Mouse (Mus musculus) ES-Bruce4 (cell line): ENCODE data around the gene Pdgfb. TPM values are rescaled to one million over a fixed set of nuclear protein-coding genes. Genes with fewer than 3 reads are reported as not detected.
A peak's percentile ranks its signal among the peaks of the same experiment; 100 is the strongest.

Source experiments
- H3K27ac ChIP-seq: 2 replicates; pipeline ENCODE4 v1.5.1; 2012; ENCODE audit warnings: low read length, inconsistent platforms; ENCODE audit not compliant: insufficient read depth
- H3K27me3 ChIP-seq: 2 replicates; pipeline ENCODE4 v1.6.1; 2012; ENCODE audit warnings: mild to moderate bottlenecking, low read length, inconsistent platforms; ENCODE audit not compliant: control insufficient read depth, poor library complexity, insufficient read depth, severe bottlenecking
- H3K36me3 ChIP-seq: 2 replicates; pipeline ENCODE4 v1.6.1; 2012; ENCODE audit warnings: inconsistent platforms, mild to moderate bottlenecking, low read length, moderate library complexity; ENCODE audit not compliant: control insufficient read depth, poor library complexity, insufficient read depth, severe bottlenecking
- H3K4me1 ChIP-seq: one replicate; pipeline ENCODE4 v1.8.1; 2011; ENCODE audit warnings: low read length; ENCODE audit not compliant: control insufficient read depth, insufficient read depth
- H3K4me3 ChIP-seq: 2 replicates; pipeline ENCODE4 v1.5.1; 2011; ENCODE audit warnings: low read depth, mild to moderate bottlenecking, low read length
- H3K9ac ChIP-seq: 2 replicates; pipeline ENCODE4 v1.6.1; 2012; ENCODE audit warnings: low read depth, mild to moderate bottlenecking, inconsistent platforms; ENCODE audit not compliant: poor library complexity, severe bottlenecking
- H3K9me3 ChIP-seq: replicated peaks from 2 replicates; pipeline ENCODE4 v1.6.1; 2012; ENCODE audit warnings: mild to moderate bottlenecking, low read length, inconsistent platforms; ENCODE audit not compliant: control insufficient read depth, poor library complexity, insufficient read depth, severe bottlenecking
- CTCF ChIP-seq: IDR thresholded peaks from one replicate; pipeline ENCODE4 v1.8.1; 2011; ENCODE audit warnings: low read depth, low read length
- EP300 ChIP-seq: IDR thresholded peaks from 2 replicates; pipeline ENCODE4 v1.6.1; 2011; ENCODE audit warnings: low read depth, low read length; ENCODE audit not compliant: insufficient read depth
- POLR2A ChIP-seq: IDR thresholded peaks from one replicate; pipeline ENCODE4 v1.8.1; 2011; ENCODE audit warnings: low read length; ENCODE audit not compliant: insufficient read depth
- polyA plus RNA-seq: library from polyadenylated mRNA; stranded (reverse); fragments of >200 nt; gene quantifications from 2 replicates; pipeline ENCODE4 v1.2.4, GENCODE M21; 2011; ENCODE audit warnings: low read depth; ENCODE audit not compliant: missing spikeins, insufficient read depth, insufficient read length

Gene Pdgfb
- polyA plus RNA-seq, 1 experiment = 17.1 TPM

- Histone ChIP-seq H3K27me3 (no peaks in the 10 kb centered on the region), H3K27ac (no peak overlapping the region), H3K36me3 (no peaks in the 10 kb centered on the region), H3K4me3 (no peak overlapping the region), H3K4me1 (peaks cover 16% of the 10 kb centered on the region), H3K9me3 (no peaks in the 10 kb centered on the region), H3K9ac (no peak overlapping the region)
- TF ChIP-seq CTCF = peak; percentile 5
- no peak for TF ChIP-seq POLR2A
These were observed 67.1 kb downstream of the Pdgfb start for GRCm38 (mm10) chr15:79947681-79948080.

GRCm38 (mm10) chr15:79946790-79947189 is 68.0 kb downstream of the Pdgfb start:
- H3K27ac ChIP-seq = peak overlapping the region; percentile 82
- no peaks in the 10 kb centered on the region for H3K27me3 ChIP-seq
- TF ChIP-seq POLR2A (no peak), CTCF (peak; percentile 67), EP300 (0 out of 2 replicates have a peak, but pooled peaks have one; percentile 36)
- no peak overlapping the region for H3K9ac ChIP-seq
- no peaks in the 10 kb centered on the region for H3K9me3 ChIP-seq
- H3K4me3 ChIP-seq = no peak overlapping the region
- H3K36me3 ChIP-seq = no peaks in the 10 kb centered on the region
- H3K4me1 ChIP-seq = peaks cover 16% of the 10 kb centered on the region

GRCm38 (mm10) chr15:79946022-79946421 is 68.8 kb downstream of the Pdgfb start:
- H3K9ac ChIP-seq = no peak overlapping the region
- TF ChIP-seq POLR2A (no peak), EP300 (peak; percentile 63; the same call in 1 of the 2 replicates), CTCF (peak; percentile 97)
- H3K27ac ChIP-seq = peak overlapping the region; percentile 82
- no peak overlapping the region for H3K4me3 ChIP-seq
- H3K27me3 ChIP-seq = no peaks in the 10 kb centered on the region
- no peaks in the 10 kb centered on the region for H3K9me3 ChIP-seq
- H3K36me3 ChIP-seq = no peaks in the 10 kb centered on the region
- H3K4me1 ChIP-seq = peaks cover 15% of the 10 kb centered on the region

Other genes with a start within 250 kb of the Pdgfb start
- 15.7 and 19.9 TPM in 2 replicates for gene Dnal4, start 237.1 kb downstream of the Pdgfb start, polyA plus RNA-seq
- gene Nptxr, start 210.2 kb downstream of the Pdgfb start, polyA plus RNA-seq = 8.0 and 9.7 TPM in 2 replicates
- gene Npcd, start 180.7 kb downstream of the Pdgfb start, polyA plus RNA-seq = 1.2 TPM in 1 of 2 replicates, not detected in the other
- gene Cbx6, start 180.3 kb downstream of the Pdgfb start, polyA plus RNA-seq = 25.7 and 28.7 TPM in 2 replicates
- gene Apobec3, start 123.3 kb downstream of the Pdgfb start, polyA plus RNA-seq = 98.9 and 114 TPM in 2 replicates
- gene Cbx7, start 43.9 kb downstream of the Pdgfb start, polyA plus RNA-seq = 111 and 112 TPM in 2 replicates
- gene Syngr1, start 76.4 kb upstream of the Pdgfb start, polyA plus RNA-seq = 30.7 and 32.3 TPM in 2 replicates
- gene Rpl3, start 76.9 kb upstream of the Pdgfb start, polyA plus RNA-seq = 2,815 and 3,044 TPM in 2 replicates
- gene Tab1, start 118.2 kb upstream of the Pdgfb start, polyA plus RNA-seq = 13.5 and 15.6 TPM in 2 replicates
- 6.2 and 6.3 TPM in 2 replicates for gene Mgat3, start 158.7 kb upstream of the Pdgfb start, polyA plus RNA-seq
- 35.7 and 38.4 TPM in 2 replicates for gene Mief1, start 219.0 kb upstream of the Pdgfb start, polyA plus RNA-seq
- not detected in 2 replicates for gene AC140267.1, start 220.9 kb upstream of the Pdgfb start, polyA plus RNA-seq
- gene Atf4, start 240.2 kb upstream of the Pdgfb start, polyA plus RNA-seq = 193 and 198 TPM in 2 replicates
- gene Rps19bp1, start 249.3 kb upstream of the Pdgfb start, polyA plus RNA-seq = 28.1 and 33.2 TPM in 2 replicates